Mouse (Mus musculus): ENCODE measurements around the gene Acot12. TPM values are rescaled to one million over a fixed set of nuclear protein-coding genes. Genes with fewer than 3 reads are reported as not detected.

Acot12 gene
- 19.0 and 19.9 TPM in 2 replicates for polyA plus RNA-seq (2012; rRNA removed)

DNA sequence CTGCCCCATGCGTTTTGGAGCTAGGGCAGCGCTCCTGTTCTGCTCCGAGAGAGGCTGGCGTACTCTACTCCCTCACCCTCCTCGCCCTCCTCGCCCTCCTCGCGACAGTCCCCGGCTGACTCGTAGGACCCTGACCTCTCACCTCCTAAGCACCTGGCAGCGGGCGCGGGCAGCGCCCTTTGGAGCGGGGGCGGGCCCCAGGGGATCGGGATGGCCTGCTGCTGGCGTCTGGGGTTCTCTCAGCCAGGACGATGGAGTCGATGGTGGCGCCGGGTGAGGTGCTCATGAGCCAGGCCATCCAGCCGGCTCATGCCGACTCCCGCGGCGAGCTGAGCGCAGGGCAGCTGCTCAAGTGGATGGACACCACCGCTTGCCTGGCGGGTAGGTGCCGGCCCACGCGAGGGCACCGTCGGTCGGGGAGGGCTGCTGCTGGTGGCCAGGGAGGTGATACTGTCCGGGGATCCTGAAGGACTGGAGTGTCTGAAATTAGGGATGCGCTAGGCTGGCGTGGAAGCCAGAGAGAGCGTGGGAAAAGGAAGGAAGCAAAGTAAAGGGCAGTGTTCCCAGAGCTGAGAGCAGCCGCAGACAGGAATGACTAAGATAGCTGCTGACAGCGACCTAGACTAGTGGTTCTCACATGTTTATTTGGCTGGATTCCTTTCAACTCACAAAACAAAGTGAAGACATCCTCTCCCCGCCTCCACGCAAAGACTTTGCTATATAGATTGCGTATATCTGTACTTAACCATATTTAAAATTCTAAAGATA, at the start of gene Acot12:
Gene Acot12, plus strand, starts transcription at position 233 of the 768 bp plus-strand sequence.

DNA sequence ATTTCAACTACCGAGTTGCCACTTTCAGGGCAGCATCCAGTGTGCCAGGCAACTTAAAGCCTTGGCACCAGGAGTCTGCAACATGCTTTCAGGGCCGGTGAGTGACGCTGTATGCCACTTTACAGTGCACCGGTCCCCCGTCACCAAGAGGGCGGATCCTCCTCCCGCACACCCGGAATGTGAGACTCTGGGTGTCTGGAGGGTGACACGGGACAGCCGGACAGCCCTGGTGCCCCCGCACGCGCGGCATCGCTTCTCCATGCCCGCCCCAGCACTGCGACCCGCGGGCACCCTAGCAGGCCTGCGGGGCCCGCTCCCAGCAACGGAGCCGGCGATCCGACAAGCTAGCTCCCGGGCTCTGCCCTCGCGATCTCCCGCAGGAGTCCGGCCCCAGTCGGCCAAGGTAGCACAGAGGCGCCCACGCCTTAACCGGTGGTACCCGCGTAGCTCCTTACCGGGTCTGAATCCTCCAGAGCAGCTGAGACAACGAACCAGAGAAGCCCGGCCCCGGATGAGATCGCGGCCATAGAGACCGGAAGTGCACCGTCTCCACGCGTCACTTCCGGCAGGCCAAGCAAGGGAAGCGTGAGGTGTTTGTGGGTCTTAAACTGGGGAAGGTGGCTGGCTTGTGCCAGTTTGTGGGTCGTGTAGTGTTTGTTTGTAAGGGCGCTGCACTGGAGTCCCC, 66.0 kb downstream of the Acot12 start, which contains the start of gene Zcchc9:
Gene Zcchc9, minus strand, starts transcription at position 551 of the 685 bp plus-strand sequence.

Other genes starting within 250 kb of the Acot12 start
- 9.9 and 10.6 TPM in 2 replicates for gene Zcchc9, start 66.2 kb downstream of the Acot12 start, polyA plus RNA-seq (2012; rRNA removed)
- gene Ckmt2, start 135.4 kb downstream of the Acot12 start, polyA plus RNA-seq (2012; rRNA removed), result 0.31 TPM in 1 of 2 replicates, not detected in the other